Mouse (Mus musculus) ES-E14 (cell line): Measurements from ENCODE around the gene Mfn1. TPM values are rescaled to one million over a fixed set of nuclear protein-coding genes. Genes with fewer than 3 reads are reported as not detected.

Experiments used
- DNase-seq: peaks from one replicate; pipeline ENCODE4 v3.0.0-alpha.2; 2013; ENCODE audit warnings: low read depth, low spot score
- H3K27ac ChIP-seq: 2 replicates; pipeline ENCODE4 v1.5.1; 2012; ENCODE audit warnings: low read depth, mild to moderate bottlenecking, low read length, moderate library complexity, mixed read lengths; ENCODE audit not compliant: poor library complexity, insufficient read depth, severe bottlenecking
- H3K36me3 ChIP-seq: 2 replicates; pipeline ENCODE4 v1.6.1; 2012; ENCODE audit warnings: mild to moderate bottlenecking, low read length, moderate library complexity, mixed read lengths; ENCODE audit not compliant: control insufficient read depth, poor library complexity, insufficient read depth, severe bottlenecking
- H3K4me1 ChIP-seq, 2 experiments: fragments of 150-350 bp in 1 of 2; sonication (generic) in 1 of 2; 2 replicates each; pipeline ENCODE4 v1.6.1; 2012; ENCODE audit warnings: low read length in 2 of 2, mild to moderate bottlenecking in 1 of 2, mixed read lengths in 1 of 2; ENCODE audit not compliant: control insufficient read depth in 2 of 2, insufficient read depth in 2 of 2, poor library complexity in 1 of 2
- H3K4me3 ChIP-seq, 2 experiments: fragments of 150-350 bp in 1 of 2; sonication (generic) in 1 of 2; 2 replicates each; pipeline ENCODE4 v1.5.1; 2012; ENCODE audit warnings: low read length in 2 of 2, low read depth in 1 of 2, mild to moderate bottlenecking in 1 of 2, mixed read lengths in 1 of 2; ENCODE audit not compliant: insufficient read depth in 1 of 2, poor library complexity in 1 of 2, severe bottlenecking in 1 of 2
- H3K9ac ChIP-seq: 2 replicates; pipeline ENCODE4 v1.6.1; 2012; ENCODE audit warnings: low read depth, mild to moderate bottlenecking, low read length, mixed read lengths; ENCODE audit not compliant: poor library complexity, insufficient read depth, severe bottlenecking
- H3K9me3 ChIP-seq: fragments of 150-350 bp; sonication (generic); 2 replicates; pipeline ENCODE4 v1.6.1; 2012; ENCODE audit warnings: low read depth, mild to moderate bottlenecking, low read length; ENCODE audit not compliant: control insufficient read depth, insufficient read depth
- CHD2 ChIP-seq: IDR thresholded peaks from 2 replicates; pipeline ENCODE4 v1.6.1; 2014; ENCODE audit warnings: mild to moderate bottlenecking, low read depth, low read length, inconsistent platforms
- HCFC1 ChIP-seq: IDR thresholded peaks from 2 replicates; pipeline ENCODE4 v1.6.1; 2012; ENCODE audit warnings: low read length, inconsistent platforms, borderline replicate concordance; ENCODE audit not compliant: insufficient read depth
- MAFK ChIP-seq: IDR thresholded peaks from 2 replicates; pipeline ENCODE4 v1.6.1; 2014; ENCODE audit warnings: mild to moderate bottlenecking, low read depth, low read length, inconsistent platforms; ENCODE audit not compliant: insufficient read depth
- ZC3H11A ChIP-seq: IDR thresholded peaks from 2 replicates; pipeline ENCODE4 v1.6.1; 2012; ENCODE audit warnings: low read depth, mild to moderate bottlenecking, inconsistent platforms, low read length, borderline replicate concordance
- ZNF384 ChIP-seq: IDR thresholded peaks from 2 replicates; pipeline ENCODE4 v1.6.1; 2012; ENCODE audit warnings: low read depth, low read length, inconsistent platforms
- in situ Hi-C, 2 experiments: fragments of 600-800 bp; cut with MboI; formaldehyde crosslinking; loops; one replicate each; pipeline ENCODE4 v1.15.1; 2025; ENCODE audit warnings: low sequenced_read_pairs in 2 of 2, inconsistent platforms in 1 of 2; ENCODE audit not compliant: unreplicated experiment in 2 of 2
- total RNA-seq: library from RNA; depleted of rRNA; stranded (reverse); fragments of 300-350 nt; gene quantifications from 2 replicates; pipeline ENCODE4 v1.2.3, GENCODE M21; 2012

Mfn1 gene
- total RNA-seq, 1 experiment = 35.1 TPM

GRCm38 (mm10) chr3:32510375-32511190, 18.7 kb upstream of the Mfn1 start:
- Histone ChIP-seq H3K9me3 (no peaks in the 10 kb centered on the region), H3K9ac (peak overlapping the region; percentile 92), H3K36me3 (peaks cover 5% of the 10 kb centered on the region), H3K27ac (peak overlapping the region; percentile 45), H3K4me3 (peak overlapping the region; percentile 71 to 83), H3K4me1 (no peaks in the 10 kb centered on the region; a peak in 1 of 4 replicates)
- peak; percentile 92 for DNase-seq
- no peak for TF ChIP-seq CHD2
- no peak for TF ChIP-seq ZNF384
- no peak for TF ChIP-seq MAFK
- no peak for TF ChIP-seq ZC3H11A
- no peak for TF ChIP-seq HCFC1
- in situ Hi-C loops = no loop called here

GRCm38 (mm10) chr3:32511191-32511550, 18.1 kb upstream of the Mfn1 start:
- H3K27ac ChIP-seq = peak overlapping the region; percentile 45; the same call in 1 of the 2 replicates
- in situ Hi-C loops = no loop called here

GRCm38 (mm10) chr3:32512686-32513284, 16.5 kb upstream of the Mfn1 start:
- no peaks in the 10 kb centered on the region; a peak in 1 of 4 replicates for H3K4me1 ChIP-seq
- no peak overlapping the region for H3K4me3 ChIP-seq
- in situ Hi-C loops = no loop called here
- no peak overlapping the region for H3K9ac ChIP-seq
- peaks cover 18% of the 10 kb centered on the region for H3K36me3 ChIP-seq
- no peak for DNase-seq
- TF ChIP-seq CHD2 = no peak
- no peak for TF ChIP-seq MAFK
- TF ChIP-seq ZC3H11A = no peak
- no peak for TF ChIP-seq ZNF384
- TF ChIP-seq HCFC1 = no peak
- no peaks in the 10 kb centered on the region for H3K9me3 ChIP-seq
- H3K27ac ChIP-seq = no peak overlapping the region

More at GRCm38 (mm10) chr3:32511191-32511550, 18.1 kb upstream of the Mfn1 start:
- no peaks in the 10 kb centered on the region for H3K9me3 ChIP-seq
- DNase-seq = no peak
- H3K4me1 ChIP-seq = no peaks in the 10 kb centered on the region; a peak in 1 of 4 replicates
- peak overlapping the region; percentile 92 for H3K9ac ChIP-seq
- H3K4me3 ChIP-seq = peak overlapping the region; percentile 71 to 83
- TF ChIP-seq ZNF384 (no peak), ZC3H11A (no peak), CHD2 (no peak), MAFK (no peak), HCFC1 (no peak)
- H3K36me3 ChIP-seq = peaks cover 9% of the 10 kb centered on the region

GRCm38 (mm10) chr3:32513528-32513927, 15.7 kb upstream of the Mfn1 start:
- in situ Hi-C loops = no loop called here
- no peak overlapping the region for H3K9ac ChIP-seq
- no peak for TF ChIP-seq ZC3H11A
- TF ChIP-seq ZNF384 = no peak
- no peak for TF ChIP-seq MAFK
- no peak for TF ChIP-seq HCFC1
- TF ChIP-seq CHD2 = no peak

More at GRCm38 (mm10) chr3:32513528-32513927, 15.7 kb upstream of the Mfn1 start:
- Histone ChIP-seq H3K4me3 (no peak overlapping the region), H3K9me3 (no peaks in the 10 kb centered on the region), H3K27ac (no peak overlapping the region), H3K36me3 (peaks cover 18% of the 10 kb centered on the region), H3K4me1 (no peaks in the 10 kb centered on the region; a peak in 1 of 4 replicates)
- no peak for DNase-seq
